Mouse (Mus musculus): ENCODE data around the gene Clk2.

GRCm38 (mm10) chr3:89210162-89210561 lies 45.6 kb downstream of the Clk2 start:
- TF ChIP-seq CTCF (IDR thresholded peaks at IDR 0.05) (no peak), POLR2A (IDR thresholded peaks at IDR 0.05; ENCODE audit: insufficient read depth, low read depth, low read length) (no peak)
